Mouse (Mus musculus) layer of hippocampus, postnatal 25 days (tissue): ENCODE measurements around the gene Mut. TPM values are rescaled to one million over a fixed set of nuclear protein-coding genes. Genes with fewer than 3 reads are reported as not detected.
A peak's percentile ranks its signal among the peaks of the same experiment; 100 is the strongest.

Experiments
- DNase-seq, 2 experiments: peaks; one replicate each; pipeline ENCODE4 v3.0.0; 2022; ENCODE audit warnings: mixed read lengths in 2 of 2, low spot score in 1 of 2; ENCODE audit errors: extremely low spot score in 1 of 2
- total RNA-seq, 2 experiments: library from RNA; stranded (reverse); gene quantifications; 2 replicates each; pipeline ENCODE4 v1.2.3; 2021

Gene Mut
- 10 to 100 TPM; 43.8 to 49.5 TPM for total RNA-seq

DNA sequence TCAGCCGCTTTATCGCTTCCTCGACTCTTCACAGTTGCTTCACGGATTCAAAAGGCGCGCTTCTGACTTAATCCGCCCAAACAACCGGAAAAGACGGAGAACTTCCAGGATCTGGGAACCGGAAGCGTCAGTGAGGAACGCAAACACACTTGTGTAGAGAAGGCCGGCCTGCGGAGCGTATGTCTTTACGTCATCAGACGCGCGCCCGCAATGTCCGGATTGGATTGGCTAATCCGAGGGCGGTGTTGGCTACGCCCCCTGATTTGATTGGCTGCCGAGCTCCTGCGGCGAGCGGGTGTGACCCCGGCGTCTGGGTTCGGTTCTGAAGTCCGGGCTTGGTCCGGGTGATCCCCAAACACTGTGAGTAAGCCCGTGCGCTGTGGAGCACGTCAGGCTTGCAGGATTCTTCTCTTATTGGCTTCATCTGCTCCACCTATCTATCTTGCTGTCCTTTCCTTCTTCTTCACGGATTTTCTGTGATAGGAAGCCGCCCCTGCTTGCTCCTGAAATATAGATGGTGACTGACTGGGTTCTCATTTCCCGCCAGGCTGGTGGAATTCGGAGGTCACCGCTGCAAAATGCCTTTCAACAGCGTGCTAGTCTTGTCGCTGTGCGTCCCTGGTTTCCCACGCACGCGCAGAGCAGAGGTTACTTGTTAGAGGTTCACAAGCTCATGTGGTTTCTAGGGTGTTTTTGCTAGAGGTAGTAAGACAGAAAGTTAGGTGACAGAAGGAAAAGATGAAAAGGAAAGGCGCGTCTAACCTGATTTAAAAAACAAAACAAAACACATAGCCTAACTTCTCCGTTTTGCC lies at the start of gene Mut, which contains the start of gene Cenpq:
TSS of gene Mut (plus strand) at position 266 of the 812 bp plus-strand sequence.
TSS of gene Cenpq (minus strand) at position 628 of the 812 bp plus-strand sequence.
- DNase-seq, result peak; percentile 96 to 99

DNA sequence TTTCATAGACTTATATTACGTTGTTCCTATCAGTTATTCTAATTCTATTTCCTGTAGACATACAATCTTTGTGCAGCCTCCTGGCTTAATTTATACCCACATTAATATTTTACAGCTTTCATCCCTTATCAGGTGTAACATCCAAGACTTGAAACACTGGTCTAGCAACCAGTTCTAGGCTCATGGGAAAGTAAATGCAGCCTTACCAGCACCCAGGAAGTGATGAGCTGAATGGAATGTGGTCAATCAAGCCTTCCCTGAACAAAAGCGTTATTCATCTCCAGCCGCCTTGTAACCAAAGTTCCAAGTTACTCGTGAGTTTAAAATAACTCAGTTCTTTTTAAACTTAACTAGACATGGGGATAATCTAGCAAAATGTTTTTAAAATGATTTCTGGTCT lies 49.3 kb upstream of the Mut start:
- DNase-seq, result no peak

DNA sequence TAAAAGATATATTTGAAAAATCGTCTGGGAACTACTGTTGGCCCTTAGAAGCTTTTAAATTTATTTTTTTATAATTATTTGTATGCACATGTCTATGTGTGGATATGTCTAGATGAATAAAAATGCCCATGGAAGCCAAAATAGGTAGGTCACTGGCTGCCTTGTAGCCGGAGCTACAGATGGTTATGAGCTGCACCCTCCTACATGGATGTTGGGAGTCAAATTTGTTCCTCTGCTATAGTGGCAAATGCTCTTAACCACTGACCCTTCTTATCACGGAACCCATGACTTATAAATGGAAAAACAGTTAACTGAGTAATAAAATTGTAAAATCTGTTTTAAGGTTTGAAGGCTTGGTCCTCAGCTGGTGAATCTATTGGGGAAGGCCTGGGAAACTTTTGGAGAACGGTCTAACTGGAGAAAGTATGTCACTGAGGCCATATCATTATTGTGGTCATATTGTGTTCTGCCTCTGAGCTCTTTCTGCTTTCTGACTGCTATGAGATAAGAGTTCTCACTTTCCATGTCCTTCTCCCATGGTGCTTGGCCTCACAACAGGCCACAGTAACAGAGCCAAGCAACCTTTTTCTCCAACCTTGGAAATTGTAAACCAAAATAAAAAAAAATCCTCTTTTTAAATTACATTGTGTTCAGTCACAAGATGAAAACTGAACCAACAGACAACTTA lies 46.5 kb upstream of the Mut start:
- no peak for DNase-seq

DNA sequence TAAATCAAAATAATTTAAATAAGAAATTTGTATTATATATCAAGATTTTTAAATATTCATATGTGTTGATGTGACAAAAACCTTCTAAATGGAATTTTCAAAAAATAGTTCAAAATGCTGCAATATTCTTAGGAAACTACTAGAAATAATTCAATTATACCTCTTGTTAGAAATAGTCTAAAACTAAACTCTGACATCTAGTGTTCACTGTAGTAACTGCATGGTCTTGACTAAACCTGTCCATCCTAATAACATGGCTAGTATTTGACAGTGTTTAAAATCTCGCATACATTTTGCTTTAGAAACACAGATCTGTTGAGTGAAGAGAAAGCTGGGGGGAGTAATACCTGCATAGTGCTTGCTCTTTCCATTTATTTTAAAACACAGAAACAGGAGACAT lies 37.6 kb upstream of the Mut start:
- no peak for DNase-seq

DNA sequence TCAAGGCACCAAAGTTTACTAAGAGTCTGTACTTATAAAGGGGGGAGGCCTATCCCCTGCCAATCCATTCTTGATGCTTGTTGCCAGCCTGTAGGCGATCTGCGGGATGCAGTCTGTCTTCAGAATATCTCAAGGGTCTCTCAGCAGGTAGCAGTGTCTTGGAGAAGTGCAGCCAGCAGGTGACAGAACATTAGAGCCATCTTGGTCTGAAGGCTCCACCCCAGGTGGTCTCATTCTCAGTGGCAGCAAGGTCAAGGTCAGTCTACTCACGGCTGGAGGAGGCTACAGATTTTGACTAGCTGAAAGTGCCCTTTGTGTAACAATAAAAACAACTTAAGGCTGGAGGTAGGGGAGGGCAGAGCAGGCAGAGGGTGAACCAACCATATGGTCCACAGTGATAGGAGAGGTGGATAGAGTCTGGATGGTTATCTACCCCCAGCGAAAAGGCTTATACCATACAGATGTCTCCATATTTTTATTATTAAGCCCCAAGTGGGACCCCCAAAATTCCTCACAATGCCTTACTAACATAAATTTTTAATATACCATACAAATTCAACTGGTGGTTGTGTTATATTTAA lies 34.6 kb upstream of the Mut start:
- DNase-seq, result no peak

DNA sequence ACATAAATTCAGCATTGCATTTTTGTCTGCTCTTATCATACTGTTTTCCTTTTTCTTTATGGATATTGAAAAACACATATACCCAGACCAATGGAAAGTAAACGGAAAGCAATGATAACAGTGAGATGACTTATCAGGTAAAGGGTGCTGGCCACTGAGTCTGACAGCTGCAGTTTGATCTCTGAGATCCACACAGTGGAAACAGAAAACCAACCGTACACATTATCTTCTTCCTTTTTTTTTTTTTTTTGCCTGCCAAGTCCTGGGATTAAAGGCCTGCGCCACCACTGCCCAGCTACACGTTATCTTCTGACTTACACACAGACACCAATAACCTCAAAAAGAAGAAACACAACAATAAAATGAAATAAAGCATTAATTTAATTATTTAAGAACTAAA lies 31.1 kb upstream of the Mut start:
- no peak for DNase-seq

DNA sequence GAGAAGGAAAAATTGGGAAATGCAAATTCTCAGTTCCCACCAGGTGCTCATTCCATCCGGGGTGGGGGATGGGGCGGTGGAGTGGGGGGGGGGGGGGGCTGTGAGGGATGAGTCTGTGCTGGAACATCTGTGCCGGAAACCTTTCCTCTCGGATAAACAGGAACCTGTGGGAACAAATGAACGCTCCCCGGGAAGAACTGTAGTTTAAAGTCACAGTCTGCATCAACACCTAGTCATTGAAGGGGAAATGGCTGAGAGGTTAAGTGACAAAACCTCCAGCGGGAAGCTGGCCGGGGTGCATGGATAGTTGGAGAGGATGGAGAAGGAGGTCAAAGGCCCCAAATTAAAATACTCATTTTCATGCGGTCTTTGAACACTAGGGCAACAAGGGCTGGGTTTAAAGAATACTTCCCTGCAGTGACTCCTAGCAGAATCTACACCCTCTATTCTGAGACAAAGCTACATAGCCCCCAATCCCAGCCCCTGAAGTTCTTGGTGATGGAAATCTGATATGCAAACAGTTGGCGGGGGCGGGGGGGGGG lies 30.4 kb upstream of the Mut start:
- no peak for DNase-seq

DNA sequence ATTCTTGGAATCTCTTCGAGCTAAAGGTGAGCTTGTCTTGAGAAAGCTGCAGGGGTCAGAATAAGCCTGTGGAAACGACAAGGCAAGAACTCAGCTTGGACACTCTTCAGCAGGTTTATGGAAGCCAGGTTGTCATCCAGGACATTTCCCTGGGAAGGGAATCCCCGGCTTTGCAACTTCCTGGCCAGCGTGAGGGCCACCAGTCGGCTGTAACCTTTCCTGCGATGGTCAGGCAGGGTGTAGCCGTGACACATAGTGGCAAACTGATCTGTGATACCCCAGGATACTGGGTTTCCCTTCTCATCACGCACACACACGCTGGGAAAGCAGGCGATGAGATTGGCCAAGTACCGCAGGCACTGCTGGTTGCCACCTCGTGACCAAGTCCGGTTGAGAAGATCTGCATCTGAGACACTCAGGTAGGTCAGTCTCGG lies 29.7 kb upstream of the Mut start:
- DNase-seq, result no peak

DNA sequence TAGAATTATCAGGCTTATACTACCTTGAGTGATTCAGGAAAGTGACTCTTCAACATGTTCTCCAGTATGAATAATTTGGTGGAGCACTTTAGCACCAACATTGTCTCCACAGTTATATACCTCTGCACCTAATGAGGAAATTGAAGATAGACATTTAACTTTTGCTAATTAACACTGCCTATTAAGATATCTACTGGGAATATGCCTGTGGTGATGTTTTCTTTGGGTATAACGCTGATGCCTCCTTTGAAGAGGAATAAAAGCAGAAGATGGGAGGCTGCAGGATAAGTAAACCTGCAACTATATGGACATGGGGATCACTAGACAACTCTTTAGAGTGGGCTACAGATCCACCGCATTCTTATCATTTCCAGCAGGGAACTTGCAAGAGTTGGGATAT lies 20.2 kb upstream of the Mut start, which contains the start of gene Glyatl3:
TSS of gene Glyatl3 (minus strand) at position 101 of the 400 bp plus-strand sequence.
- no peak for DNase-seq

DNA sequence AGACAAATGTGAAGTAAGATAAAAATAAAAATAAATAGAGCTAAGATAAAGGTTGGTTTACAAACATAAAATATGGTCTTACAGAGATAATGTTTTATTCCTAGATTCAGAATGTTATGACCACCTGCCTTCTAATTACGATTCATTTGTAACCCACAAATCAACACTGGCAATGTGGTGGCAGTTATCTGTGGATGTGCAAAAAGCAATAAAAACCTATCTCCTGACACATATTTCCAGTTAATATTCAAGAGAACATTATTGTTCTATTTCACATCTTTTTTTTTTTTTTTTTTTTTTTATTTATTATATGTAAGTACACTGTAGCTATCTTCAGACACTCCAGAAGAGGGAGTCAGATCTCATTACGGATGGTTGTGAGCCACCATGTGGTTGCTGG lies 19.0 kb upstream of the Mut start:
- no peak for DNase-seq

DNA sequence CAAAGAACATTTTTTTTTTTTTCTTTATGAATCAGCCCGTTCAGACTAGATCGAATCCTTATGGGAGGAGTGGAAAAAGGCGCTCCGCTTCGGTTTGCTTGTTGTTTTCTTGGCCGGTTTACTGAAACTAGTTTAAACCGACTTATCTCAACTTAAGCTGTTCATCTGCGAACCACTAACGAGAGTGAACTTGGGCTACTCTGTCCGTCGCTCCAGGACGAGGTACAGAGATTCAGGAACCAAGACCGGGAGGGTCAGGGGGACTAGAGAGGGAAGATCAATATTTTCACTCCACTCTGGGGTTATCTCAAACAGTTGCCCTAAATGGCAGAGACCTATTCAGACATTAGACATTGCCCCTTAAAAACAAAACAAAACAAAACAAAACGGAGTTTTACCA lies 500 bp upstream of the Mut start:
- DNase-seq, result no peak

DNA sequence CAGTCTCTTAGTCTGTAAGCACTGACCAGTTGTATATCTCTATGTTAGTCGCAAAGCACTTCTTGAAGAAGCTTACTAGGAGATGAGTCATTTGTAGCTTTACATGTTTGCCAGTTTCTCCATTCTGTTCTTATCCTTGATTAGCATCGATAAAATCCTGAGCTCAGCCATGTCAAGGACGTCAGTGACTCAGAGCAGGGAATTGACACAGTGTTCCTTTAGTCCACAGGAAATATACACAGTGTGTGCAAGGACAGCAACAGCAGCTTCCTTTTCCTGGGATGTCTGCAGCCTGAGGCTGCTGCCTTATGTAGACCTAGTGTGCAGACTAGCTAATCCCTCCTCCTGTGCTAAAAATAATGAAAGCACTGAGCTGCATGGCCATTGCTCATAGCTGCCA lies 14.0 kb downstream of the Mut start:
- no peak for DNase-seq

DNA sequence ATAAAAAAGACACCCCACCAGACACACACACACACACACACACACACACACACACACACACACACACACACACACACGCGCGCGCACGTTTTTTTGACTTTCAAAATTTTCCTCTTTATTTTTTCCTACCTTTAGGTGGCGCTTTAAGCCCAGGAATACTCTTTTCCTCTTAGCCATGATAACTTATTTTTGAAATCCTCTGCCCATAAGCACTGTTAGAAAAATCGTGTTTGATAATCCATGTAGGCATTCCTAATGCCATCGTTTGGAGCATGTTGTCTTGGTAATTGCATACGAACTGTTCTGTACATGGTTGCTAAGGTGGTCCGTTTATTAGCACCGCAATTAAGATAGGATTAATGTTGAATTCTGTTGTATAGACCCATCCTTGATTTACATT lies 43.4 kb downstream of the Mut start:
- DNase-seq, result no peak

DNA sequence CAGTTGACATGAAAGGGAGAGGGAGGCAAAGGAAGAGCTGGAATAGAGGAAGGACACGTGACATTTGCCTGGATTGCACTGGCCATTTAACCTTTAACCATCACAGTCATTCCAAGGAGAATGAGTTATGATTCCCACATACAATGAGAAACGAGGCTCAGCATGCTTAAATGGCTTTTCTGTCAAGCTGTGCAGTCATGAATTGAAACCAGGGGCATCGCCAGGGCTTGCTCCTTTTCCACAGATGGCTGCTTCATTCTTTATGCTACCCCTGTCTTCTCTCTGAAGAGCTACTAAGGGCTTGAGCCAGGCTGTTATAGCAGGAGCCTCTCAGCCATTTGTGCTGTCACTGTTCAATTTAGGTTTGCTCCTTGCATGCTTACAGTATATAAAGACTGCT lies 57.6 kb downstream of the Mut start:
- no peak for DNase-seq

Other genes starting within 250 kb of the Mut start
- not detected for gene Esp1, start 207.6 kb upstream of the Mut start, total RNA-seq
- gene Crisp2, start 127.7 kb upstream of the Mut start, total RNA-seq, result not detected
- not detected for gene Rhag, start 123.6 kb upstream of the Mut start, total RNA-seq
- gene 9130008F23Rik, start 54.1 kb upstream of the Mut start, total RNA-seq, result under 1 TPM; 0.21 to 0.22 TPM
- not detected for gene Glyatl3, start 20.3 kb upstream of the Mut start, total RNA-seq
- gene Cenpq, start 362 bp downstream of the Mut start, total RNA-seq, result 1 to 10 TPM; 3.4 to 4.0 TPM